Mouse (Mus musculus) liver, embryonic 16.5 days (tissue): Measurements from ENCODE around the gene 4930579F01Rik. TPM values are rescaled to one million over a fixed set of nuclear protein-coding genes. Genes with fewer than 3 reads are reported as not detected.

Experiments used
- ATAC-seq: fragments of 200-750 bp; cut with Nextera tagmentation; 2 replicates; pipeline ENCODE4 v1.8.0; 2017; ENCODE audit warnings: low read depth, mild to moderate bottlenecking, moderate number of reproducible peaks, moderate library complexity
- H3K27ac ChIP-seq: fragments of 300-500 bp; sonication (generic); 2 replicates; pipeline ENCODE4 v1.5.1; 2014; ENCODE audit warnings: mild to moderate bottlenecking, low read length
- H3K27me3 ChIP-seq: fragments of 300-500 bp; sonication (generic); 2 replicates; pipeline ENCODE4 v1.6.1; 2014; ENCODE audit warnings: low read depth, low read length, mixed read lengths; ENCODE audit not compliant: control insufficient read depth, insufficient read depth
- H3K36me3 ChIP-seq: fragments of 300-500 bp; sonication (generic); 2 replicates; pipeline ENCODE4 v1.6.1; 2014; ENCODE audit warnings: mild to moderate bottlenecking; ENCODE audit not compliant: control insufficient read depth, insufficient read depth
- H3K4me1 ChIP-seq: fragments of 300-500 bp; sonication (generic); 2 replicates; pipeline ENCODE4 v1.6.1; 2014; ENCODE audit warnings: low read depth, low read length, mixed read lengths; ENCODE audit not compliant: control insufficient read depth
- H3K4me2 ChIP-seq: fragments of 300-500 bp; sonication (generic); 2 replicates; pipeline ENCODE4 v1.6.1; 2014; ENCODE audit warnings: low read depth, low read length, mixed read lengths
- H3K4me3 ChIP-seq: fragments of 300-500 bp; sonication (generic); 2 replicates; pipeline ENCODE4 v1.5.1; 2014; ENCODE audit warnings: low read depth, mild to moderate bottlenecking, low read length
- H3K9ac ChIP-seq: fragments of 300-500 bp; sonication (generic); 2 replicates; pipeline ENCODE4 v1.6.1; 2014; ENCODE audit warnings: low read depth, low read length
- H3K9me3 ChIP-seq: fragments of 300-500 bp; sonication (generic); replicated peaks from 2 replicates; pipeline ENCODE4 v1.6.1; 2016; ENCODE audit warnings: low read length; ENCODE audit not compliant: control insufficient read depth
- WGBS: fragments of 180-500 bp; shearing (Covaris S2); extraction: QIAGEN DNeasy Blood & Tissue Kit; methylation state at CpG from one replicate; pipeline ENCODE4 v1.1.7; 2014; ENCODE audit not compliant: insufficient replicate concordance; 5-methylcytosine and 5-hydroxymethylcytosine counted together
- polyA plus RNA-seq: library from polyadenylated mRNA; unstranded; fragments of >200 nt; fragmentation: Nextera tagmentation; extraction: Ambion mirVana; gene quantifications from 2 replicates; pipeline ENCODE4 v1.2.1, GENCODE M21; 2015

The 4930579F01Rik gene
- polyA plus RNA-seq, 1 experiment from 2014 or later, result not detected

- no peak overlapping the region for H3K9ac ChIP-seq
- H3K9me3 ChIP-seq, result no peaks in the 10 kb centered on the region
- no peaks in the 10 kb centered on the region for H3K36me3 ChIP-seq
- H3K4me2 ChIP-seq, result no peak overlapping the region
- no peaks in the 10 kb centered on the region; the same call in 1 of the 2 replicates for H3K4me1 ChIP-seq
- 56% methylated on average over 9 of the region's 9 CpGs for WGBS
- H3K27me3 ChIP-seq, result no peaks in the 10 kb centered on the region
- peak; percentile 87 for ATAC-seq
- H3K4me3 ChIP-seq, result peak overlapping the region; percentile 49
- peak overlapping the region; percentile 63 for H3K27ac ChIP-seq
These were observed 62.5 kb downstream of the 4930579F01Rik start for GRCm38 (mm10) chr3:138131168-138131567.

- Histone ChIP-seq H3K36me3 (no peaks in the 10 kb centered on the region), H3K9me3 (no peaks in the 10 kb centered on the region), H3K4me2 (no peak overlapping the region), H3K4me3 (peak overlapping the region; percentile 49), H3K9ac (no peak overlapping the region), H3K27me3 (no peaks in the 10 kb centered on the region), H3K4me1 (no peaks in the 10 kb centered on the region; the same call in 1 of the 2 replicates), H3K27ac (peak overlapping the region; percentile 63)
- WGBS, result 74% methylated on average over 1 of the region's 1 CpGs
- no peak for ATAC-seq
These were observed 62.9 kb downstream of the 4930579F01Rik start for GRCm38 (mm10) chr3:138130692-138131091.

DNA sequence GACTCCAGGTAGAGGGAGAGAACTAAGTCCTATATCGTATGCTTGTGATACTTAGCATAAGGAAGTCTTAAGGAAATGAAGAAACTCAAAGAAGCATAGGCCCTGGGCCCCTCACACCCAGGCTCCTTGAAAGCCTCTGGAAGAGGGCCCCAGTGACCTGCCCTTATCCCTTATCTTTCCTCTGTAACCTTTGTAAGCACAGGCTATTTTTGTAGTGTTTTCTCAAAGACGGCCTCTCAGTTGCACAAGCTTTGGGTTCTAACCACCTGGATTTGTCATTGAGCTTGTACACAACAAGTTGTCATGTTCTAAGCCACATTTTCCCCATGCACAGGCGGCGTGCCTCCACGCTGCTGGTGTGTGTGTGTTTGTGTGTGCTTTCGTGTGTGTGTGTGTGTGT, 64.5 kb downstream of the 4930579F01Rik start:
- no peaks in the 10 kb centered on the region for H3K27me3 ChIP-seq
- H3K9me3 ChIP-seq, result no peaks in the 10 kb centered on the region
- H3K4me1 ChIP-seq, result no peaks in the 10 kb centered on the region; the same call in 1 of the 2 replicates
- peak overlapping the region; percentile 29 for H3K4me2 ChIP-seq
- peak overlapping the region; percentile 25 for H3K4me3 ChIP-seq
- no peak overlapping the region for H3K27ac ChIP-seq
- H3K36me3 ChIP-seq, result no peaks in the 10 kb centered on the region
- no peak for ATAC-seq
- WGBS, result 57% methylated on average over 6 of the region's 6 CpGs
- no peak overlapping the region for H3K9ac ChIP-seq

DNA sequence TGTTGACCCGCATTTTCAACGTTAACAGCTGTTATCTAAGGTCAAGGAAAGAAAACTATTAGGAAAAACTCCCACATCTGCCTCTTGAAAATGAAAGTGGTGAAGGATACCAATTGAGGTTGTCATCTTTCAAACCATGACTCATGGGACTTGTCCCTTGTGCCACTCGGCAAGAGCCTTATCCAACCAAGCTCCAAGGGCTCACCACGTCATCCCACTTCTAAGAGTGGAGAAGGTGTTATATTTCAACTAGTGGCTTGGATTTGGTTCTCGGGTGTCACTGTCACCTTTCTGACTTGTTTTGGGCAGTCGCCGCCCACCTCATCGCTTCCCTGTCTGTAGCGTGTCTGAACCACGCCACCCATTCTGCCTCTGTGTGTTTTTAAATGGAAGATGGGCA, 69.8 kb downstream of the 4930579F01Rik start:
- Histone ChIP-seq H3K9ac (no peak overlapping the region), H3K4me1 (no peaks in the 10 kb centered on the region; the same call in 1 of the 2 replicates), H3K4me3 (no peak overlapping the region), H3K36me3 (no peaks in the 10 kb centered on the region; the same call in 1 of the 2 replicates), H3K27ac (no peak overlapping the region), H3K27me3 (no peaks in the 10 kb centered on the region), H3K9me3 (no peaks in the 10 kb centered on the region), H3K4me2 (no peak overlapping the region)
- WGBS, result 77% methylated on average over 10 of the region's 10 CpGs
- no peak for ATAC-seq

DNA sequence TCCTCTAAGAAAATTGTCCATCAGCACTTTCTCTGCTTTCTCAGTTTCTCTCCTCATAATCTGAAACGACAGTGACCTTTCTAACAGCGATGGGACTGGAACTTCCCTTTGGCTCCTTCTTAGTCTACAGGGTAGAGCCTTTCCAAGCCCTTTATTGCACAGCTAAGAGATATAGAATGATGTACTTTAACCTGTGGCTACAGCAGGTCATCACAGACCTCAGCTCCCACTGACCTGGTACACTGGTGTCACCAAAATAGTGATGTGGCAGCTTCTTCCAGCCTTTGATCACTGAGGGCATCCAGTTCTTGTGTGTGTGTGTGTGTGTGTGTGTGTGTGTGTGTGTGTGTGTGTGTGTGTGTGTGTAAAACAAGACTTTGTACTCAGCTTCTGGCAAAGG, 72.2 kb downstream of the 4930579F01Rik start:
- Histone ChIP-seq H3K4me3 (no peak overlapping the region), H3K27ac (no peak overlapping the region), H3K4me2 (no peak overlapping the region), H3K36me3 (no peaks in the 10 kb centered on the region; the same call in 1 of the 2 replicates), H3K9me3 (no peaks in the 10 kb centered on the region), H3K27me3 (no peaks in the 10 kb centered on the region), H3K9ac (no peak overlapping the region), H3K4me1 (no peaks in the 10 kb centered on the region)
- no peak for ATAC-seq
- 65% methylated on average over 2 of the region's 2 CpGs for WGBS

DNA sequence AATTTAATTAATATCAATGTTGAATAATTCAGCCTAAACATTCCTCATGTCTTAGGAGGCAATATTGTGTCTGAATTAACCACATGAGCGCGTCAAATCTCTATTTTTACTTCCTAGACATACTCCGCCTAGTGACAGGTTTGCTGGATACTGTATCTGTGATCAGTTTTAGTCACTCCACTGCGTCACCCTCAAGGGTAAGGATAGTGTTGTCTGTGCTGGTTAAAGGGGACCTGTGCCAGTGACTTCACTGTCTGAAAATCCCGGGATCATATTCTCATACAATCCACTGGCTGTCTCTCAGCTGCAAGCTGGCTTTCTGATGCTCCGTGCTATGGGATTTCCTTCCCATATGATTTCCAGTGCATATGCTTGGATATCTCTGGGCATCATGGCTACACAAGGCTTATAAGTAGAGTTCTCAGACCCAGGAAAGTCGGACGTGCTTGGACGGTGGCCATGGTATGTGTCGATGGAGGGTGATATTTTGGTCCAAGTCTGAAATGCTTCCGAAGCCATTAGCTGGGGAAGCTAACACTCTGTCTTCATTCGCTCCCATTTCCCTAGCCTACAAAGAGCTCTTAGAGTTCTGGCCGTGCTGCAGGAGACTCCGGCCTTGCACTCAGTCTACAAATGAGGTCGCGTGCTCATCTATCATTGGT, 74.0 kb downstream of the 4930579F01Rik start:
- WGBS, result 76% methylated on average over 16 of the region's 16 CpGs

DNA sequence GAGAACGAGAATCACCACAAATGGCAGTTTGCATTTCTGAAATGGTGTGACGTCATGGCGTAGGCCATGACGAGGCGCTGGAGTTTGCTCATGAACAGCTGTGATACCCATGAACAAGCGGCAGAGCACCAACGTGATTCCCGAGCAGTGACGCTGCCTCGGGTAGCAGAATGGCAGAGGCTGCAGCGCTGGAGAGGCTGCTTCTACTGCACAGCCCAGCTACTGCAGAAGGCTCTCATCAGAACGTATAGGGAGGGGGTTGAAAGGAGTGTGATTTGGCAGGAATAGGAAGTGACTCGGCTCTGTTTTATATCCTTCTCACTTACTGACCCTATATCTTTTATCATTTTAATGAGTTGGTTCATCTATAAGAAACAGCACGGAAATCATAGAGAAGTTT, 74.8 kb downstream of the 4930579F01Rik start:
- Histone ChIP-seq H3K36me3 (no peaks in the 10 kb centered on the region; the same call in 1 of the 2 replicates), H3K4me3 (no peak overlapping the region), H3K9ac (no peak overlapping the region), H3K27me3 (no peaks in the 10 kb centered on the region), H3K4me2 (no peak overlapping the region), H3K9me3 (no peaks in the 10 kb centered on the region), H3K27ac (no peak overlapping the region), H3K4me1 (no peaks in the 10 kb centered on the region)
- no peak for ATAC-seq
- 58% methylated on average over 14 of the region's 14 CpGs for WGBS

More for the DNA sequence above, 74.0 kb downstream of the 4930579F01Rik start:
- no peak overlapping the region for H3K4me2 ChIP-seq
- no peak overlapping the region for H3K4me3 ChIP-seq
- H3K9ac ChIP-seq, result no peak overlapping the region
- no peaks in the 10 kb centered on the region for H3K4me1 ChIP-seq
- H3K9me3 ChIP-seq, result no peaks in the 10 kb centered on the region
- no peak overlapping the region for H3K27ac ChIP-seq
- H3K27me3 ChIP-seq, result no peaks in the 10 kb centered on the region
- no peak for ATAC-seq
- no peaks in the 10 kb centered on the region; the same call in 1 of the 2 replicates for H3K36me3 ChIP-seq

DNA sequence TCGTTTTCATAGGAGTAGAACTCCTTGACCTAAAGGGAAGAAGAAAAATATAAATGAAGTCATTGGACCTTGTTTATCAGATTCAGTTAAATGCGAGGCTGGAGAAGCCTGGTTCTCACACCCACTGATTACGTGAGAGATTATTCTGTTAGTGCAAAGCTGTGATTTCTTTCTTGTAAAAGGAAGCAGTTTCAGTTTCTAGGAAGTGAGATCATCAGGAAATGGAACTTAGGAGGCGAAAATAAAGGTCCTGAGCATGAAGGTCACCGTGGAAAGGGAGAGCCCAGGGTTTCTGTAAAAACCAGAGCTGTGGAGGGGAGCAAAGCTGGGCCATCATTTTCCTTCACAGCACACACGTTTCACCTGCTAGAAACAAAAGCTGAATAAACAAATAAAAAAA, 75.2 kb downstream of the 4930579F01Rik start:
- ATAC-seq, result no peak
- H3K27me3 ChIP-seq, result no peaks in the 10 kb centered on the region
- H3K36me3 ChIP-seq, result no peaks in the 10 kb centered on the region
- no peak overlapping the region for H3K4me2 ChIP-seq
- WGBS, result 36% methylated on average over 6 of the region's 6 CpGs
- no peak overlapping the region for H3K9ac ChIP-seq
- H3K4me3 ChIP-seq, result no peak overlapping the region
- H3K9me3 ChIP-seq, result no peaks in the 10 kb centered on the region
- no peak overlapping the region for H3K27ac ChIP-seq
- no peaks in the 10 kb centered on the region for H3K4me1 ChIP-seq

DNA sequence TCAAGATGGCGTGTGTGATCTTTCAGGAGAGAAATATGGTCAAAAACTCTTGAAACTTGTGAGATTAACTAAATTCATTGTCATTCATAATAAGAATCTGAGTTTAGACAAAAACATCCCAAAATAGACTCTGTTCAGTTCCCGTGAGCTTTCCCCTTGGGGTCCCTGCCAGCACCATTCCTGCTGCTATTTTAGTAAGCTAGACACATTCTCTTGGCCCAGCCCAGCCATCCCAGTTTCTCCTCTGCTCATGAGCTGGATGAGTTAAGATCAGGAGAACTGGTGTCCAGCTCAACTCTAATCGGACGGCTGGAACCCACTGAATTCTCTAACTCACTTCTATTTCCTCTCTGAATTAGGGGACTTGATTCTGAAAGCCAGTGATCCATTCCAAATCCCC, 76.8 kb downstream of the 4930579F01Rik start:
- H3K36me3 ChIP-seq, result no peaks in the 10 kb centered on the region
- no peaks in the 10 kb centered on the region for H3K27me3 ChIP-seq
- 78% methylated on average over 4 of the region's 4 CpGs for WGBS
- no peak for ATAC-seq
- no peaks in the 10 kb centered on the region for H3K9me3 ChIP-seq
- no peak overlapping the region for H3K27ac ChIP-seq
- no peak overlapping the region for H3K9ac ChIP-seq
- no peaks in the 10 kb centered on the region for H3K4me1 ChIP-seq
- H3K4me3 ChIP-seq, result no peak overlapping the region
- no peak overlapping the region for H3K4me2 ChIP-seq
